ENCODE assay signal across 27 mouse cellular contexts in the genomic region with DNA sequence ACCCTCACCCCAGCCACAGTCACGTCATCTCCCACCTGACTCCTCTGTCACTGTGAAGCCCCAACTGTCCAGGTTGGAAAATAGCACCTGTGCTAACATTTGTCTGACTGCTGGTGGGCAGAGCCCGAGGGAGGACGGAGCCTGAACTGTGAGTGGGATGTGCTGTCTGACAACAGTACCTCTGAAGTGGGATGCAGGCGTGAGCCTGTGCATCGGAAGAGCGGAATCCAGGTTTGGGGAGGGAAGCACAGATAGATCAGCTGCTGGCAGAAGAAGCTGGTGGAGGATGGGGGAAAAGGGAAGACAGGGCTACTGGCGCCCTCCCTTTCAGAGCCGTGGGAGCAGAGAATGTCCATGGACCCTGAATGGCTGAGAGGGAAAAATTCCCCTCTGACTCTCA. TPM values are rescaled to one million over a fixed set of nuclear protein-coding genes. Genes with fewer than 3 reads are reported as not detected.
DNase-seq lines count a peak whose midpoint lies in the region; ATAC-seq lines count a peak whose summit lies in the region.
"Had no signal": no experiment of that assay in that cellular context is flagged by ENCODE, and none has a peak within 500 bp of the region (broad histone marks: within the 10 kb centered on the region; RNA-seq: fewer than 3 reads in every experiment).

No protein-coding gene starts in this region.

- H3K9me3 ChIP-seq in hindbrain, embryonic 16.5 days (ENCODE audit: control insufficient read depth, low read length), result no peaks in the 10 kb centered on the region
- H3K9me3 ChIP-seq: G1E; kidney, embryonic 15.5 days; liver, embryonic 13.5 days had no signal

- H3K9ac ChIP-seq in hindbrain, embryonic 16.5 days (ENCODE audit: low read depth, low read length), result peak overlapping the region; percentile 26; the same call in 1 of the 2 replicates
- H3K9ac ChIP-seq: kidney, embryonic 15.5 days; liver, embryonic 13.5 days; lung, embryonic 14.5 days had no signal

- no peaks in the 10 kb centered on the region for H3K36me3 ChIP-seq in hindbrain, embryonic 16.5 days (ENCODE audit: control insufficient read depth, insufficient read depth, low read length)
- H3K36me3 ChIP-seq: G1E; kidney, embryonic 15.5 days; liver, embryonic 13.5 days had no signal

- H3K4me2 ChIP-seq in hindbrain, embryonic 16.5 days (ENCODE audit: low read length), result no peak overlapping the region
- H3K4me2 ChIP-seq: kidney, embryonic 15.5 days; liver, embryonic 13.5 days; lung, embryonic 14.5 days had no signal

- peaks cover 16% of the 10 kb centered on the region for H3K4me1 ChIP-seq in hindbrain, embryonic 16.5 days (ENCODE audit: control insufficient read depth, insufficient read depth, low read depth, low read length)
- H3K4me1 ChIP-seq: liver, embryonic 13.5 days had no signal

- ATAC-seq in hindbrain, embryonic 16.5 days, result no peak
- ATAC-seq: Patski had no signal

- intact Hi-C loops in left cerebral cortex, postnatal 25 days (cut with DNase I), result no loop called here
- intact Hi-C loops in gastrocnemius, postnatal 14 days (cut with DNase I; ENCODE audit: low total_unique reads), result no loop called here

- no peak overlapping the region for H3K4me3 ChIP-seq in hindbrain, embryonic 16.5 days (ENCODE audit: low read length)
- H3K4me3 ChIP-seq: kidney, embryonic 15.5 days; liver, embryonic 13.5 days had no signal

- WGBS in hindbrain, embryonic 16.5 days, result 82% methylated on average over 8 of the region's 8 CpGs

- H3K27me3 ChIP-seq in hindbrain, embryonic 16.5 days (replicated peaks; ENCODE audit: control insufficient read depth, insufficient read depth, low read length), result no peaks in the 10 kb centered on the region
- H3K27me3 ChIP-seq: kidney, embryonic 15.5 days; Patski had no signal

- peak; percentile 33 to 59 for DNase-seq in frontal cortex, adult 2 months (ENCODE audit: extremely low spot score in 1 of 2, low spot score in 1 of 2)
- DNase-seq in frontal cortex, postnatal 25 days (ENCODE audit: low spot score in 2 of 2), result no peak
- DNase-seq in left cerebral cortex, postnatal 25 days (ENCODE audit: low spot score in 2 of 2), result peak; percentile 44 to 69
- no peak for DNase-seq in left cerebral cortex, adult 11 months (ENCODE audit: low spot score)
- peak; percentile 64 for DNase-seq in right cerebral cortex, adult 18-20 months
- DNase-seq in right cerebral cortex, postnatal 4 days, result no peak
- no peak for DNase-seq in gastrocnemius, postnatal 14 days
- DNase-seq: adrenal gland, postnatal 36 days; cerebellum, adult 11 months; cerebellum, adult 9-11 months; gastrocnemius, postnatal 36 days; kidney, adult 11 months; kidney, postnatal 4 days; layer of hippocampus, adult 9-11 months; liver, embryonic 13.5 days; lung, embryonic 14.5 days had no signal

- no peak overlapping the region for H3K27ac ChIP-seq in hindbrain, embryonic 16.5 days (ENCODE audit: low read depth, low read length)
- H3K27ac ChIP-seq: kidney, embryonic 15.5 days; liver, embryonic 13.5 days; stomach, postnatal 0 days had no signal

RNA-seq across cellular contexts. Expression of a gene that starts 11.3 kb away (rescaled TPM):
- polyA plus RNA-seq in frontal cortex, adult 2 months (2012; rRNA removed), result 0.25 and 0.34 TPM in 2 replicates
- total RNA-seq in left cerebral cortex, postnatal 25 days (2021), result not detected
- polyA plus RNA-seq in hindbrain, embryonic 16.5 days (2015; fragmentation: Nextera tagmentation; extraction: Ambion mirVana), result 0.06 TPM in 2 replicates
- not detected for total RNA-seq in gastrocnemius, postnatal 14 days (2021)
- total RNA-seq: adrenal gland, adult 18-20 months; adrenal gland, postnatal 36 days; common myeloid progenitor, adult 5-6 weeks; gastrocnemius, postnatal 36 days; heart, postnatal 25 days; megakaryocyte, adult 5-6 weeks had no signal
- polyA plus RNA-seq: G1E; kidney, embryonic 15.5 days; limb, embryonic 14.5 days; liver, embryonic 13.5 days; stomach, postnatal 0 days; thymus, postnatal 0 days had no signal

Comparison
In these comparisons a context has a peak if more than half of its experiments do, and no peak if none do; other contexts are left out.
1. DNase-seq: peak in frontal cortex, adult 2 months (2 of 2), left cerebral cortex, postnatal 25 days (2 of 2) and right cerebral cortex, adult 18-20 months (single experiment); none in frontal cortex, postnatal 25 days (0 of 2), left cerebral cortex, adult 11 months (single experiment), right cerebral cortex, postnatal 4 days (single experiment) and gastrocnemius, postnatal 14 days (single experiment).